Mouse (Mus musculus): ENCODE data around the gene Gtsf2.

Gene Gtsf2

GRCm38 (mm10) chr15:103401361-103401760 lies 46.9 kb downstream of the Gtsf2 start:
- DNase-seq (ENCODE audit: inconsistent age in 2 of 2, low spot score in 1 of 2), result no peak

- DNase-seq (ENCODE audit: inconsistent age in 2 of 2, low spot score in 1 of 2), result no peak
These were observed 54.7 kb downstream of the Gtsf2 start for GRCm38 (mm10) chr15:103393577-103393976.

Data from adrenal gland, adult (tissue).